Mouse (Mus musculus): Measurements from ENCODE around the gene Tulp4. TPM values are rescaled to one million over a fixed set of nuclear protein-coding genes. Genes with fewer than 3 reads are reported as not detected.
A peak's percentile ranks its signal among the peaks of the same experiment; 100 is the strongest.

The Tulp4 gene
- total RNA-seq, 2 experiments from 2014 or later: 84.4 to 86.5 TPM

GRCm38 (mm10) chr17:6123776-6124175 is 17.5 kb downstream of the Tulp4 start:
- no peak for DNase-seq

GRCm38 (mm10) chr17:6125441-6125840 is 19.2 kb downstream of the Tulp4 start:
- DNase-seq: no peak

- DNase-seq: no peak
These were observed 21.8 kb downstream of the Tulp4 start for GRCm38 (mm10) chr17:6128039-6128438.

GRCm38 (mm10) chr17:6129361-6129760 is 23.1 kb downstream of the Tulp4 start:
- DNase-seq: no peak

- DNase-seq: no peak
These were observed 24.8 kb downstream of the Tulp4 start for GRCm38 (mm10) chr17:6131083-6131482.

GRCm38 (mm10) chr17:6140875-6141274 is 34.6 kb downstream of the Tulp4 start:
- no peak for DNase-seq

- DNase-seq: no peak
These were observed 35.1 kb downstream of the Tulp4 start for GRCm38 (mm10) chr17:6141344-6141743.

GRCm38 (mm10) chr17:6145244-6145643 is 39.0 kb downstream of the Tulp4 start:
- DNase-seq: no peak

- no peak for DNase-seq
These were observed 46.7 kb downstream of the Tulp4 start for GRCm38 (mm10) chr17:6152941-6153340.

GRCm38 (mm10) chr17:6153581-6153980 is 47.3 kb downstream of the Tulp4 start:
- DNase-seq: no peak

GRCm38 (mm10) chr17:6154366-6154765 is 48.1 kb downstream of the Tulp4 start:
- no peak for DNase-seq

GRCm38 (mm10) chr17:6160495-6160894 is 54.3 kb downstream of the Tulp4 start:
- DNase-seq: no peak

- peak in 1 of 2 experiments; percentile 16 for DNase-seq
These were observed 55.7 kb downstream of the Tulp4 start for GRCm38 (mm10) chr17:6161916-6162315.

GRCm38 (mm10) chr17:6162761-6163160 is 56.5 kb downstream of the Tulp4 start:
- DNase-seq: peak; percentile 39 to 53

- no peak for DNase-seq
These were observed 58.7 kb downstream of the Tulp4 start for GRCm38 (mm10) chr17:6164911-6165310.

GRCm38 (mm10) chr17:6172440-6172839 is 66.2 kb downstream of the Tulp4 start:
- no peak for DNase-seq

GRCm38 (mm10) chr17:6172926-6173690 is 66.9 kb downstream of the Tulp4 start:
- DNase-seq: peak; percentile 56 to 72

GRCm38 (mm10) chr17:6174574-6174973 is 68.3 kb downstream of the Tulp4 start:
- DNase-seq: no peak

- no peak for DNase-seq
These were observed 72.5 kb downstream of the Tulp4 start for GRCm38 (mm10) chr17:6178564-6179267.

GRCm38 (mm10) chr17:6179389-6179788 is 73.2 kb downstream of the Tulp4 start:
- DNase-seq: no peak

GRCm38 (mm10) chr17:6180421-6180820 is 74.2 kb downstream of the Tulp4 start:
- peak; percentile 47 to 61 for DNase-seq

- DNase-seq: no peak
These were observed 76.5 kb downstream of the Tulp4 start for GRCm38 (mm10) chr17:6182715-6183114.

- no peak for DNase-seq
These were observed 80.4 kb downstream of the Tulp4 start for GRCm38 (mm10) chr17:6186651-6187050.

GRCm38 (mm10) chr17:6187183-6187582 is 80.9 kb downstream of the Tulp4 start:
- DNase-seq: no peak
